Mouse (Mus musculus) kidney, adult 11 months (tissue): ENCODE data around the gene Mtr.
"Not testable (repeated sequence)": the region's sequence is repeated elsewhere in the genome, so short reads cannot be mapped to it uniquely, and the experiment has no call there.

ENCODE experiments used
- DNase-seq: peaks from one replicate; pipeline ENCODE4 v3.0.0; 2022

The Mtr gene

DNA sequence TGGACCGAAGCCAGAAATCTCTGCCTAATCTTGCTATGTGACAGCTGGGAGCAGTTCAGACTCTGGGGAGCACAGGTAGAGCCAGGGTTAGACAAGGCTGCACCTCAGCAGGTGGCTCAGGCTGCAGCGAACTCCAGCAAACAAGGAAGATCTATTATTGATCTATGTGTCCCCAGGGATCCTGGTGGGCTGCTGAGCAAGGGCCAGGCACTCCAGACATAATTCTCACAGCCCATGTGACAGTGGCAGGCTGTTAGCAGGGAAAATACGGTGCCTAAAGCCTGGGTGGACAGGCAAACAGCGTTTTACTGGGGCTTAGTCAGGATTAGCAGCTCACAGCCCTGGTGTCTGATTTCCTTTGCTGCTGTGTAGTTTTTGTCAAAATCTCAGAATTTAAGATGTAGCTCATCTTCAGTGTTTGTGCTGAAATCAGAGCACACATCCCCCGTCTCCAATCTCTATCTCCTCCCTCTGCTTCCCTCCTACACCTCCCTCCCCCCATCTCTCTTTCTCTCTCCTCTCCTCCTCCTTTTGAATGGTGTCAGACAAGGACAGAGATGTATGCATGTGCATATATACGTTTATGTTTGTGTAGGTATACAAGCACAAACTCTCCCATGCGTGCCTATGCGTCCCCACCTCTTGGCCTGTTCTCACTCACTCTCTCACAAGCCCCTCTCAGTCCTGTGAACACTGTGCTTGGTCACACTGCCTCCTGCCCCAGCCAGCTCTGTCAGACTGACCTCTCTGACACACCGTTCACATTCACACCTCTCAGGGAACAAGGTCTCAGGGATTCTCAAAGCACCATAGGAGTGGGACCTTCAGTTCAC lies 98.4 kb downstream of the Mtr start:
- DNase-seq: no peak

DNA sequence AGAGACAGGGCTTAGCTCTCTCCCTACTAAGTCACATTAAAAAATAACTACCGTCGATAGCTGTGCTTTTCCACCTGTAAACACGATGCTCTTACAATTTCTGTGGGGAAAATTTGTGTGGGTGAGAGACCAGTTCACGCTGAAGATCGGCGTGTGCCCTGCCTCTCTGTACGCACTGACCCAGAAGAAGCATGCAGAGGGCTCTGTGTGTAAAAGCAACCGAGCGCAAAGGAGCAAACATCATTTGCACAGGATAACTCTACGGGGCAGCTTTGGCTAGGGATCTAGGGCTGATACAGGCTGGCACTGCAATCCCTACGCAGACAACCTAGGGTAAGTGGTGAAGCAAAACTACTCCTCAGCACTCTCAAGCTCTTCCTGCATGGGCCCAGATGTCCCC lies 104.0 kb downstream of the Mtr start:
- DNase-seq: no peak

DNA sequence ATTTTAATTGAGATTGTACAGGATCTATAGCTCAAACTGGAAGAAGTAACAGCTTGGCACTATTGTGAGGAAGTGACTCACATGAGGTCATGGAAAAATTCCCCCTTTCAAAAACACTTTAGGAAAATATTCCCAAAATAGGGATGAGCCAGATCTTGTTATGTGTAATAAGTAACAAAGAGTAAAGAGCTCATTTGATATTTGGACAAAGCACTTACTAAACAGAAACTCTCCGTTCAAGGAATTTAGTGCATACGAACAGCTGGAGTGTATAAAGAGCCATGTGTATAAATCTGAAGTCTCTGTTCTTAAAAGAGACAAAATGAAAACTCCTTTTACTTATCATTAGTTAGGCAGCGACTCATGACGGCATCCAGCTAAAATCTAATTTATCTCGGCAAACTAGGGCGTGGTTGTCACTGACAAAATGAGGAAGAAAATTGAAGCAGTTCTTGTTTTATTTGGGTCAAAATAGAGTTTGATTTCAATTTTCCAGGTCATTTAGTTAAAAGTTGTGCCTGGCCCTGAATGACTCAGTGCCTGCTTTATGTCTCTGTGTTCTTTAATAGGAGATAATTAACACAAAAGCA lies 110.9 kb downstream of the Mtr start:
- no peak for DNase-seq

DNA sequence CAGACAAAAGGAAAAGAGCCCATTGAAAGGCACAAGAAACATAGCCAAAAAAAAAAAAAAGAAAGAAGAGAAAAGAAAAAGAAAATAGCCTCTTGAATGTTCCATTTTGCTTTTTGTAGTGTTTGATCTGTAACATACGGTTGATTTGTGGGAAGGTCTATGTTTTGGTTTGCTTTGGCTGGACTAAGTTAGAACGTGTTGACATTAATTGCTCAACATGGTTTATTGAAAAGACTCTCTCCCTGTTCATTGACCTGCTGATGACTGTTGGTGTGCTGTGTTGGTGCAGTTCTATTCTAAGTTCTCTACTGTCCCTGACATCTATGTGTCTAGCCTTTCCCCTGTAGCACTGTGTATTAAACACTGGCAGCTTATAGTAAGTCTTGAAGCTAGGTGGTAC lies 111.5 kb downstream of the Mtr start:
- no peak for DNase-seq

DNA sequence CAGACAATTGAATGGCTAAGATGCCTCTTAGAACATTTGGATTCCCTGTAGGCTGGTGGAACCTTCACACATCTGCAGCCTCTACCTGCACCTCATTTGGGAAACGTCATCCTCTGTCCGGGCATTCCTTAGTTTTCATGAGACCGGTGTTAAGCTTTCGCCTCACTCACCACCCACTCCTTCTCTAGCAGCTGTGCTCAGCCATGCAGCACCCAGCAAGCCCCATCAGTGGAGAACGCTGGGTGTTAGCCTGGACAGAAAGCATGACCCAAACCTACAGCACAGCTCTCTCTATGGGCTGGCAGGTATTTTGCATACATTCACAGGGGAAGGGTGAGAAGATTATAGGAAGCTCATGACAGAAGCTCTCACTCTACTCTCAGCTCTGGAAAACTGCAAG lies 114.6 kb downstream of the Mtr start:
- no peak for DNase-seq

DNA sequence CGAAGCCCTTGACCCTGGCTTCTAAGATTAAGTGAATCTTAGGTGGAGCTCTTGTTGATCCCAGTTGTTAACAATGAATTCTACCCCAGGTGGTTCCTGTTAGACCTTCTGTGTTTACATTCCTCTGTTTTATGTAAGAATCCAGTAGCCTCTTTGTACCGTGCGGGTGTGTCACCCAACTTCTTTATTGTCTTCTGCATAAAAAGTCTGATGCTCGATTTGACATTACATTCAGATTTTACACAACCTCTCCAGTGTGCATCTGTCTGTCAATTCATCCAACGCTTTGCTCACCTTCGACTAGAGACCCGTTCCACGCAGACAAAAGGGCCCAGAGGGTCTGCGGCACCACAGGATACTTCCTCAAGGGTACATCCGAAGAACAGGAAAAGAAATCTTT lies 121.5 kb downstream of the Mtr start:
- DNase-seq: not testable (repeated sequence)

DNA sequence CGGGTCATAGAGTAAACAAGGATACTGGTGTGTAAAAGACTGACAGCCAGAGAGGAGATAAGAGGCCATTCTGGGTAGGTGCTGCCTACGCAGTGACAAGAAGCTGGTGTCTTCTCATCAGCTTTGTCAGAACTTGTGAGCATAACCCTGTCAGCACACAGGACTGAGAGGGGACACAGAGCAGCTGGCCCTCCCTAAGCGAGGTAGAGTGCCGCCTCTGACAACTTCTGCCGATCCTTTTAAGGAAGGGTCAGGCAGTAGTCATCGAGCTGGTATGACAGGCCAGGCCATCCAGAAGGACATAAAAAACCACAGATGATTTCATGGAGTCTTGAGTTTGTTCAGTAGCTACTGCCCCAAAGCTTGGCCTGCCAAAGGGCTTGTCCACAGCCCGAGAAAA lies 124.4 kb downstream of the Mtr start:
- no peak for DNase-seq
